Mouse (Mus musculus) CH12.LX (cell line): ENCODE results near the gene Dyx1c1. TPM values are rescaled to one million over a fixed set of nuclear protein-coding genes. Genes with fewer than 3 reads are reported as not detected.
A peak's percentile ranks its signal among the peaks of the same experiment; 100 is the strongest.

ENCODE experiments used
- DNase-seq: peaks from one replicate; pipeline ENCODE4 v3.0.0-alpha.2; 2013; ENCODE audit errors: extremely low read depth
- H3K27ac ChIP-seq: 2 replicates; pipeline ENCODE4 v1.5.1; 2012; ENCODE audit warnings: low read depth, mild to moderate bottlenecking, control low read depth, moderate library complexity; ENCODE audit not compliant: insufficient read depth
- H3K27me3 ChIP-seq: replicated peaks from 2 replicates; pipeline ENCODE3; 2012; ENCODE audit warnings: inconsistent platforms
- H3K36me3 ChIP-seq, 2 experiments: replicated peaks in 1 of 2; 2 replicates each; pipeline versions ENCODE3 to v1.6.1; 2012; ENCODE audit warnings: inconsistent platforms in 1 of 2, low read length in 1 of 2, mild to moderate bottlenecking in 1 of 2, mixed read lengths in 1 of 2, moderate library complexity in 1 of 2; ENCODE audit not compliant: control insufficient read depth in 1 of 2, insufficient read depth in 1 of 2
- H3K4me1 ChIP-seq, 2 experiments: 2 replicates each; pipeline ENCODE4 v1.6.1; 2012; ENCODE audit warnings: inconsistent platforms in 1 of 2, moderate library complexity in 1 of 2; ENCODE audit not compliant: insufficient read depth in 2 of 2, control insufficient read depth in 1 of 2
- H3K4me2 ChIP-seq: 2 replicates; pipeline ENCODE4 v1.6.1; 2012; ENCODE audit warnings: low read depth, mild to moderate bottlenecking, control low read depth; ENCODE audit not compliant: poor library complexity, insufficient read depth, severe bottlenecking
- H3K4me3 ChIP-seq, 3 experiments: fragments of 150-350 bp in 1 of 3; sonication (generic) in 1 of 3; replicated peaks in 1 of 3; 2 replicates each; pipeline versions ENCODE3 to v1.5.1; 2011 to 2012; ENCODE audit warnings: low read depth in 2 of 3, low read length in 2 of 3, mild to moderate bottlenecking in 2 of 3, moderate library complexity in 2 of 3, control low read depth in 1 of 3, improper control_type of control experiment in 1 of 3, inconsistent platforms in 1 of 3, mixed read lengths in 1 of 3; ENCODE audit not compliant: poor library complexity in 1 of 3
- H3K79me2 ChIP-seq: replicated peaks from 2 replicates; pipeline ENCODE4 v1.6.1; 2012; ENCODE audit warnings: mild to moderate bottlenecking, moderate library complexity; ENCODE audit not compliant: control insufficient read depth, poor library complexity, insufficient read depth, severe bottlenecking; ENCODE audit errors: extremely low read depth
- H3K9ac ChIP-seq: 2 replicates; pipeline ENCODE4 v1.6.1; 2012; ENCODE audit warnings: low read depth, mild to moderate bottlenecking, control low read depth, moderate library complexity; ENCODE audit not compliant: insufficient read depth
- H3K9me3 ChIP-seq: replicated peaks from 2 replicates; pipeline ENCODE3; 2012; ENCODE audit warnings: low read length, inconsistent platforms, mixed read lengths
- BHLHE40 ChIP-seq: IDR thresholded peaks from 2 replicates; pipeline ENCODE4 v1.6.1; 2011; ENCODE audit warnings: mild to moderate bottlenecking, low read depth, low read length, improper control_type of control experiment
- CHD1 ChIP-seq: IDR thresholded peaks from 2 replicates; pipeline ENCODE4 v1.6.1; 2012; ENCODE audit warnings: low read depth, low read length, improper control_type of control experiment, inconsistent platforms
- CHD2 ChIP-seq: IDR thresholded peaks from 2 replicates; pipeline ENCODE4 v1.6.1; 2011; ENCODE audit warnings: low read length, improper control_type of control experiment
- ELF1 ChIP-seq: IDR thresholded peaks from 2 replicates; pipeline ENCODE4 v1.6.1; 2014; ENCODE audit warnings: low read depth, mild to moderate bottlenecking, inconsistent platforms, low read length, improper control_type of control experiment
- EP300 ChIP-seq: IDR thresholded peaks from 2 replicates; pipeline ENCODE4 v1.6.1; 2011; ENCODE audit warnings: low read length, improper control_type of control experiment
- ETS1 ChIP-seq: conservative IDR thresholded peaks from 2 replicates; pipeline ENCODE4 v1.6.1; 2012; ENCODE audit warnings: low read depth, mild to moderate bottlenecking, inconsistent platforms, low read length, improper control_type of control experiment, moderate library complexity
- HCFC1 ChIP-seq: IDR thresholded peaks from 2 replicates; pipeline ENCODE4 v1.6.1; 2012; ENCODE audit warnings: low read depth, mild to moderate bottlenecking, inconsistent platforms, low read length, improper control_type of control experiment
- JUN ChIP-seq: IDR thresholded peaks from 2 replicates; pipeline ENCODE4 v1.6.1; 2011; ENCODE audit warnings: low read depth, mild to moderate bottlenecking, low read length, improper control_type of control experiment, moderate library complexity; ENCODE audit not compliant: insufficient read depth
- JUND ChIP-seq: conservative IDR thresholded peaks from 2 replicates; pipeline ENCODE4 v1.6.1; 2011; ENCODE audit warnings: low read depth, low read length, improper control_type of control experiment
- KAT2A ChIP-seq: IDR thresholded peaks from 2 replicates; pipeline ENCODE4 v1.6.1; 2012; ENCODE audit warnings: low read length, improper control_type of control experiment, inconsistent platforms; ENCODE audit not compliant: insufficient replicate concordance
- MAX ChIP-seq: IDR thresholded peaks from 2 replicates; pipeline ENCODE4 v1.6.1; 2011; ENCODE audit warnings: low read length, improper control_type of control experiment
- MAZ ChIP-seq: IDR thresholded peaks from 2 replicates; pipeline ENCODE4 v1.6.1; 2012; ENCODE audit warnings: low read depth, mild to moderate bottlenecking, inconsistent platforms, low read length, improper control_type of control experiment, moderate library complexity
- MEF2A ChIP-seq: IDR thresholded peaks from 2 replicates; pipeline ENCODE4 v1.6.1; 2014; ENCODE audit warnings: low read depth, mild to moderate bottlenecking, inconsistent platforms, low read length, improper control_type of control experiment, borderline replicate concordance
- NELFE ChIP-seq: IDR thresholded peaks from 2 replicates; pipeline ENCODE4 v1.6.1; 2011; ENCODE audit warnings: low read depth, low read length, improper control_type of control experiment
- PAX5 ChIP-seq: IDR thresholded peaks from 2 replicates; pipeline ENCODE4 v1.6.1; 2012; ENCODE audit warnings: low read length, inconsistent platforms, mixed read lengths
- POLR2A ChIP-seq: IDR thresholded peaks from 2 replicates; pipeline ENCODE4 v1.6.1; 2011; ENCODE audit warnings: low read depth, mild to moderate bottlenecking, improper control_type of control experiment, low read length
- POLR2AphosphoS2 ChIP-seq: IDR thresholded peaks from 2 replicates; pipeline ENCODE4 v1.6.1; 2011; ENCODE audit warnings: low read depth, low read length, improper control_type of control experiment
- RAD21 ChIP-seq: IDR thresholded peaks from 2 replicates; pipeline ENCODE4 v1.6.1; 2011; ENCODE audit warnings: low read depth, mild to moderate bottlenecking, low read length, improper control_type of control experiment, moderate library complexity
- RCOR1 ChIP-seq: conservative IDR thresholded peaks from 2 replicates; pipeline ENCODE4 v1.6.1; 2012; ENCODE audit warnings: low read depth, mild to moderate bottlenecking, inconsistent platforms, low read length, improper control_type of control experiment
- SIN3A ChIP-seq: IDR thresholded peaks from 2 replicates; pipeline ENCODE4 v1.6.1; 2012; ENCODE audit warnings: low read length, improper control_type of control experiment, inconsistent platforms
- SMC3 ChIP-seq: IDR thresholded peaks from 2 replicates; pipeline ENCODE4 v1.6.1; 2011; ENCODE audit warnings: low read depth, low read length, improper control_type of control experiment
- TBP ChIP-seq: conservative IDR thresholded peaks from 2 replicates; pipeline ENCODE4 v1.6.1; 2011; ENCODE audit warnings: low read depth, low read length, improper control_type of control experiment
- USF1 ChIP-seq: IDR thresholded peaks from 2 replicates; pipeline ENCODE4 v1.6.1; 2014; ENCODE audit warnings: low read depth, mild to moderate bottlenecking, inconsistent platforms, low read length, improper control_type of control experiment
- USF2 ChIP-seq: conservative IDR thresholded peaks from 2 replicates; pipeline ENCODE4 v1.6.1; 2011; ENCODE audit warnings: low read depth, low read length, improper control_type of control experiment
- ZC3H11A ChIP-seq: IDR thresholded peaks from 2 replicates; pipeline ENCODE4 v1.6.1; 2012; ENCODE audit warnings: low read depth, mild to moderate bottlenecking, inconsistent platforms, low read length, improper control_type of control experiment
- ZKSCAN1 ChIP-seq: IDR thresholded peaks from 2 replicates; pipeline ENCODE4 v1.6.1; 2012; ENCODE audit warnings: low read depth, inconsistent platforms, low read length, improper control_type of control experiment, borderline replicate concordance
- ZMIZ1 ChIP-seq: IDR thresholded peaks from 2 replicates; pipeline ENCODE4 v1.6.1; 2012; ENCODE audit warnings: low read depth, mild to moderate bottlenecking, inconsistent platforms, low read length, improper control_type of control experiment
- ZNF384 ChIP-seq: IDR thresholded peaks from 2 replicates; pipeline ENCODE4 v1.6.1; 2012; ENCODE audit warnings: low read depth, low read length, improper control_type of control experiment, inconsistent platforms
- dilution Hi-C: fragments of 300-500 bp; cut with MboI; formaldehyde crosslinking; loops from 2 replicates; pipeline ENCODE4 v1.14.3; 2020; ENCODE audit warnings: low sequenced_read_pairs; ENCODE audit not compliant: extremely low pct_unique_long_range_greater_than_20kb, extremely low pct_ligation_motif_present
- in situ Hi-C: fragments of 300-500 bp; cut with MboI; formaldehyde crosslinking; loops from 3 replicates; pipeline ENCODE4 v1.14.3; 2019; ENCODE audit warnings: low sequenced_read_pairs, low pct_ligation_motif_present, low pct_unique_long_range_greater_than_20kb, mixed read lengths
- polyA plus RNA-seq: library from polyadenylated mRNA; unstranded; fragments of >175 nt; gene quantifications from 2 replicates; pipeline ENCODE4 v1.2.1, GENCODE M21; 2012; ENCODE audit warnings: low read depth; ENCODE audit not compliant: insufficient read length
- total RNA-seq, 2 experiments: library from RNA; depleted of rRNA; stranded (reverse); fragments of 300-350 nt in 1 of 2; fragments of >200 nt in 1 of 2; gene quantifications; 2 replicates each; pipeline ENCODE4 v1.2.3; 2012 to 2014

Gene Dyx1c1
- total and polyA plus RNA-seq, 3 experiments, result 3.4 to 6.8 (median 6.1) TPM

GRCm38 (mm10) chr9:72961346-72961745 is 2.8 kb downstream of the Dyx1c1 start:
- TF ChIP-seq BHLHE40, result 0 out of 2 replicates have a peak, but pooled peaks have one; percentile 4
- no peak for TF ChIP-seq PAX5
- H3K9ac ChIP-seq, result peak overlapping the region; percentile 14
- peak overlapping the region; percentile 40; the same call in 1 of the 2 replicates for H3K27ac ChIP-seq
- H3K79me2 ChIP-seq, result no peaks in the 10 kb centered on the region
- peak overlapping the region; percentile 65 for H3K4me2 ChIP-seq
- H3K27me3 ChIP-seq, result no peaks in the 10 kb centered on the region
- in situ Hi-C loops (no loop called here), dilution Hi-C loops (no loop called here)
- no peak for DNase-seq
- H3K4me3 ChIP-seq, result peak overlapping the region; percentile 21 to 54 (median 52)
- H3K36me3 ChIP-seq, result peaks cover 0 to 17% of the 10 kb centered on the region in 2 experiments
- H3K9me3 ChIP-seq, result no peaks in the 10 kb centered on the region
- H3K4me1 ChIP-seq, result peaks cover 18 to 35% of the 10 kb centered on the region in 2 experiments

- Histone ChIP-seq H3K9me3 (no peaks in the 10 kb centered on the region), H3K36me3 (peaks cover 0 to 17% of the 10 kb centered on the region in 2 experiments), H3K4me1 (peaks cover 18 to 35% of the 10 kb centered on the region in 2 experiments), H3K27me3 (no peaks in the 10 kb centered on the region), H3K9ac (peak overlapping the region; percentile 14), H3K4me3 (peak overlapping the region; percentile 48 to 54 (median 52)), H3K79me2 (no peaks in the 10 kb centered on the region), H3K4me2 (peak overlapping the region; percentile 65), H3K27ac (peak overlapping the region; percentile 31; the same call in 1 of the 2 replicates)
- no peak for TF ChIP-seq USF1
- TF ChIP-seq POLR2AphosphoS2, result no peak
- TF ChIP-seq MAZ, result no peak
- TF ChIP-seq ETS1, result no peak
- TF ChIP-seq ZNF384, result no peak
- no peak; the same call in 1 of the 2 replicates for TF ChIP-seq TBP
- no peak for TF ChIP-seq KAT2A
- TF ChIP-seq JUN, result no peak
- no peak for TF ChIP-seq JUND
- peak; percentile 27; the same call in 1 of the 2 replicates for TF ChIP-seq CHD1
- TF ChIP-seq CHD2, result no peak
- peak; percentile 29 for TF ChIP-seq HCFC1
- no peak for TF ChIP-seq SIN3A
- no peak for TF ChIP-seq MEF2A
- TF ChIP-seq PAX5, result no peak
- no peak for TF ChIP-seq SMC3
- peak; percentile 46 for TF ChIP-seq POLR2A
- no peak for TF ChIP-seq ZKSCAN1
- TF ChIP-seq RAD21, result no peak
- TF ChIP-seq RCOR1, result no peak
- no peak for TF ChIP-seq ZMIZ1
- no peak for TF ChIP-seq USF2
- TF ChIP-seq ZC3H11A, result no peak
- no peak for TF ChIP-seq NELFE
- no peak for TF ChIP-seq EP300
- peak; percentile 47; the same call in 1 of the 2 replicates for TF ChIP-seq ELF1
- no peak for TF ChIP-seq MAX
- in situ Hi-C loops (no loop called here), dilution Hi-C loops (no loop called here)
- peak; percentile 52 for DNase-seq
Measured at GRCm38 (mm10) chr9:72961959-72962358, 3.4 kb downstream of the Dyx1c1 start.
